Mouse (Mus musculus): ENCODE data around the gene Podn. TPM values are rescaled to one million over a fixed set of nuclear protein-coding genes. Genes with fewer than 3 reads are reported as not detected.

The Podn gene
- polyA plus RNA-seq, 1 experiment from 2014 or later = 0.05 TPM

GRCm38 (mm10) chr4:108077224-108077955 is 18.9 kb downstream of the Podn start:
- H3K36me3 ChIP-seq = no peaks in the 10 kb centered on the region
- no peaks in the 10 kb centered on the region for H3K4me1 ChIP-seq
- H3K4me2 ChIP-seq = no peak overlapping the region
- H3K4me3 ChIP-seq = no peak overlapping the region
- no peaks in the 10 kb centered on the region for H3K27me3 ChIP-seq (replicated peaks)
- WGBS = 63% methylated on average over 3 of the region's 3 CpGs
- H3K27ac ChIP-seq (replicated peaks) = no peak overlapping the region
- no peak overlapping the region for H3K9ac ChIP-seq
- no peak for ATAC-seq (ENCODE audit: extremely low read depth, insufficient number of reproducible peaks, low FRiP score, low TSS enrichment)
- no peaks in the 10 kb centered on the region for H3K9me3 ChIP-seq

- WGBS = 73% methylated on average over 3 of the region's 3 CpGs
- Histone ChIP-seq H3K27ac (replicated peaks) (no peak overlapping the region), H3K27me3 (replicated peaks) (no peaks in the 10 kb centered on the region), H3K36me3 (no peaks in the 10 kb centered on the region), H3K4me1 (peaks cover 15% of the 10 kb centered on the region), H3K4me2 (no peak overlapping the region), H3K4me3 (no peak overlapping the region), H3K9ac (no peak overlapping the region), H3K9me3 (no peaks in the 10 kb centered on the region)
- ATAC-seq (ENCODE audit: extremely low read depth, insufficient number of reproducible peaks, low FRiP score, low TSS enrichment) = no peak
These were observed 21.9 kb downstream of the Podn start for GRCm38 (mm10) chr4:108074204-108074823.

GRCm38 (mm10) chr4:108072086-108072485 is 24.2 kb downstream of the Podn start:
- Histone ChIP-seq H3K36me3 (peaks cover 13% of the 10 kb centered on the region; the same call in 1 of the 2 replicates), H3K27me3 (replicated peaks) (no peaks in the 10 kb centered on the region), H3K9me3 (no peaks in the 10 kb centered on the region), H3K4me1 (peaks cover 15% of the 10 kb centered on the region), H3K4me3 (no peak overlapping the region), H3K27ac (replicated peaks) (no peak overlapping the region), H3K9ac (no peak overlapping the region), H3K4me2 (no peak overlapping the region)
- no peak for ATAC-seq (ENCODE audit: extremely low read depth, insufficient number of reproducible peaks, low FRiP score, low TSS enrichment)
- 93% methylated on average over 3 of the region's 3 CpGs for WGBS

GRCm38 (mm10) chr4:108071235-108071901 is 24.9 kb downstream of the Podn start:
- WGBS = 3% methylated on average over 26 of the region's 26 CpGs
- H3K36me3 ChIP-seq = peaks cover 18% of the 10 kb centered on the region
- no peaks in the 10 kb centered on the region for H3K9me3 ChIP-seq
- H3K27ac ChIP-seq (replicated peaks) = peak overlapping the region; percentile 38; the same call in 1 of the 2 replicates
- no peaks in the 10 kb centered on the region for H3K27me3 ChIP-seq (replicated peaks)
- peak; percentile 84; the same call in 1 of the 2 replicates for ATAC-seq (ENCODE audit: extremely low read depth, insufficient number of reproducible peaks, low FRiP score, low TSS enrichment)
- peak overlapping the region; percentile 61 for H3K4me3 ChIP-seq
- H3K4me2 ChIP-seq = peak overlapping the region; percentile 86
- H3K9ac ChIP-seq = peak overlapping the region; percentile 85
- peaks cover 15% of the 10 kb centered on the region for H3K4me1 ChIP-seq

GRCm38 (mm10) chr4:108070723-108071122 is 25.5 kb downstream of the Podn start:
- Histone ChIP-seq H3K27ac (replicated peaks) (peak overlapping the region; percentile 38; the same call in 1 of the 2 replicates), H3K4me2 (peak overlapping the region; percentile 86), H3K36me3 (peaks cover 24% of the 10 kb centered on the region), H3K4me3 (peak overlapping the region; percentile 61), H3K4me1 (peaks cover 15% of the 10 kb centered on the region), H3K27me3 (replicated peaks) (no peaks in the 10 kb centered on the region), H3K9ac (peak overlapping the region; percentile 85), H3K9me3 (no peaks in the 10 kb centered on the region)
- no peak for ATAC-seq (ENCODE audit: extremely low read depth, insufficient number of reproducible peaks, low FRiP score, low TSS enrichment)
- 9% methylated on average over 8 of the region's 8 CpGs for WGBS

GRCm38 (mm10) chr4:108070286-108070685 is 26.0 kb downstream of the Podn start:
- WGBS = 53% methylated on average over 4 of the region's 4 CpGs
- H3K4me3 ChIP-seq = peak overlapping the region; percentile 61
- peak overlapping the region; percentile 38; the same call in 1 of the 2 replicates for H3K27ac ChIP-seq (replicated peaks)
- H3K9ac ChIP-seq = peak overlapping the region; percentile 85
- H3K27me3 ChIP-seq (replicated peaks) = no peaks in the 10 kb centered on the region
- peaks cover 28% of the 10 kb centered on the region for H3K36me3 ChIP-seq
- peak overlapping the region; percentile 86 for H3K4me2 ChIP-seq
- H3K9me3 ChIP-seq = no peaks in the 10 kb centered on the region
- no peak for ATAC-seq (ENCODE audit: extremely low read depth, insufficient number of reproducible peaks, low FRiP score, low TSS enrichment)
- peaks cover 19% of the 10 kb centered on the region for H3K4me1 ChIP-seq

- Histone ChIP-seq H3K9ac (no peak overlapping the region), H3K4me1 (peaks cover 23% of the 10 kb centered on the region), H3K27ac (replicated peaks) (no peak overlapping the region), H3K4me2 (no peak overlapping the region), H3K36me3 (peaks cover 41% of the 10 kb centered on the region), H3K9me3 (no peaks in the 10 kb centered on the region), H3K4me3 (no peak overlapping the region), H3K27me3 (replicated peaks) (no peaks in the 10 kb centered on the region)
- 85% methylated on average over 2 of the region's 2 CpGs for WGBS
- no peak for ATAC-seq (ENCODE audit: extremely low read depth, insufficient number of reproducible peaks, low FRiP score, low TSS enrichment)
These were observed 28.2 kb downstream of the Podn start for GRCm38 (mm10) chr4:108068081-108068480.

- Histone ChIP-seq H3K4me3 (no peak overlapping the region), H3K4me1 (peaks cover 23% of the 10 kb centered on the region), H3K27ac (replicated peaks) (no peak overlapping the region), H3K9me3 (no peaks in the 10 kb centered on the region), H3K27me3 (replicated peaks) (no peaks in the 10 kb centered on the region), H3K9ac (no peak overlapping the region), H3K4me2 (no peak overlapping the region), H3K36me3 (peaks cover 49% of the 10 kb centered on the region)
- WGBS = 87% methylated on average over 7 of the region's 7 CpGs
- no peak for ATAC-seq (ENCODE audit: extremely low read depth, insufficient number of reproducible peaks, low FRiP score, low TSS enrichment)
These were observed 29.0 kb downstream of the Podn start for GRCm38 (mm10) chr4:108067261-108067660.

GRCm38 (mm10) chr4:108066569-108066968 is 29.7 kb downstream of the Podn start:
- Histone ChIP-seq H3K27ac (replicated peaks) (no peak overlapping the region), H3K9me3 (no peaks in the 10 kb centered on the region), H3K4me1 (peaks cover 22% of the 10 kb centered on the region), H3K9ac (no peak overlapping the region), H3K4me3 (no peak overlapping the region), H3K27me3 (replicated peaks) (no peaks in the 10 kb centered on the region), H3K36me3 (peaks cover 54% of the 10 kb centered on the region), H3K4me2 (no peak overlapping the region)
- no peak for ATAC-seq (ENCODE audit: extremely low read depth, insufficient number of reproducible peaks, low FRiP score, low TSS enrichment)
- WGBS = 82% methylated on average over 4 of the region's 4 CpGs

- 27% methylated on average over 2 of the region's 2 CpGs for WGBS
- peaks cover 63% of the 10 kb centered on the region for H3K36me3 ChIP-seq
These were observed 30.9 kb downstream of the Podn start for GRCm38 (mm10) chr4:108065176-108065844.

GRCm38 (mm10) chr4:108063616-108064015 is 32.6 kb downstream of the Podn start:
- WGBS = 75% methylated on average over 6 of the region's 6 CpGs
- peaks cover 80% of the 10 kb centered on the region for H3K36me3 ChIP-seq
- H3K9me3 ChIP-seq = no peaks in the 10 kb centered on the region
- ATAC-seq (ENCODE audit: extremely low read depth, insufficient number of reproducible peaks, low FRiP score, low TSS enrichment) = no peak
- H3K27me3 ChIP-seq (replicated peaks) = no peaks in the 10 kb centered on the region
- no peak overlapping the region for H3K4me2 ChIP-seq
- H3K4me3 ChIP-seq = no peak overlapping the region
- no peak overlapping the region for H3K27ac ChIP-seq (replicated peaks)
- peaks cover 8% of the 10 kb centered on the region for H3K4me1 ChIP-seq
- no peak overlapping the region for H3K9ac ChIP-seq

More at GRCm38 (mm10) chr4:108065176-108065844, 30.9 kb downstream of the Podn start:
- Histone ChIP-seq H3K9ac (no peak overlapping the region), H3K4me3 (no peak overlapping the region), H3K9me3 (no peaks in the 10 kb centered on the region), H3K27me3 (replicated peaks) (no peaks in the 10 kb centered on the region), H3K4me1 (peaks cover 16% of the 10 kb centered on the region), H3K27ac (replicated peaks) (no peak overlapping the region), H3K4me2 (no peak overlapping the region)
- ATAC-seq (ENCODE audit: extremely low read depth, insufficient number of reproducible peaks, low FRiP score, low TSS enrichment) = no peak

All from heart, embryonic 13.5 days (tissue).